Mouse (Mus musculus) midbrain, embryonic 11.5 days (tissue): ENCODE results near the gene Cstad. TPM values are rescaled to one million over a fixed set of nuclear protein-coding genes. Genes with fewer than 3 reads are reported as not detected.

ENCODE experiments used
- ATAC-seq: fragments of 200-750 bp; cut with Nextera tagmentation; 2 replicates; pipeline ENCODE4 v1.8.0; 2017; ENCODE audit warnings: moderate TSS enrichment, moderate library complexity; ENCODE audit not compliant: low FRiP score
- DNase-seq: peaks from one replicate; pipeline ENCODE4 v3.0.0; 2015; ENCODE audit warnings: low spot score; ENCODE audit errors: missing footprints
- H3K27ac ChIP-seq: fragments of 300-500 bp; sonication (generic); 2 replicates; pipeline ENCODE4 v1.5.1; 2014; ENCODE audit warnings: low read depth, low read length
- H3K27me3 ChIP-seq: fragments of 300-500 bp; sonication (generic); 2 replicates; pipeline ENCODE4 v1.6.1; 2014; ENCODE audit warnings: mild to moderate bottlenecking, low read length, moderate library complexity, mixed read lengths; ENCODE audit not compliant: control insufficient read depth, insufficient read depth
- H3K36me3 ChIP-seq: fragments of 300-500 bp; sonication (generic); 2 replicates; pipeline ENCODE4 v1.6.1; 2014; ENCODE audit warnings: mild to moderate bottlenecking, low read length, moderate library complexity, mixed read lengths; ENCODE audit not compliant: control insufficient read depth, insufficient read depth
- H3K4me1 ChIP-seq: fragments of 300-500 bp; sonication (generic); 2 replicates; pipeline ENCODE4 v1.6.1; 2014; ENCODE audit warnings: low read length; ENCODE audit not compliant: control insufficient read depth, insufficient read depth
- H3K4me2 ChIP-seq: fragments of 300-500 bp; sonication (generic); 2 replicates; pipeline ENCODE4 v1.6.1; 2014; ENCODE audit warnings: mild to moderate bottlenecking, moderate library complexity
- H3K4me3 ChIP-seq: fragments of 300-500 bp; sonication (generic); 2 replicates; pipeline ENCODE4 v1.5.1; 2014; ENCODE audit warnings: low read depth, low read length
- H3K9ac ChIP-seq: fragments of 300-500 bp; sonication (generic); 2 replicates; pipeline ENCODE4 v1.6.1; 2014; ENCODE audit warnings: low read length
- H3K9me3 ChIP-seq: fragments of 300-500 bp; sonication (generic); 2 replicates; pipeline ENCODE4 v1.6.1; 2016; ENCODE audit warnings: low read length; ENCODE audit not compliant: control insufficient read depth
- WGBS: fragments of 180-500 bp; shearing (Covaris S2); extraction: QIAGEN DNeasy Blood & Tissue Kit; methylation state at CpG from one replicate; pipeline ENCODE4 v1.1.7; 2014; 5-methylcytosine and 5-hydroxymethylcytosine counted together
- polyA plus RNA-seq: library from polyadenylated mRNA; unstranded; fragments of >200 nt; fragmentation: Nextera tagmentation; extraction: Ambion mirVana; gene quantifications from 2 replicates; pipeline ENCODE4 v1.2.1, GENCODE M21; 2014

The Cstad gene
- polyA plus RNA-seq, result 0.21 and 0.74 TPM in 2 replicates

DNA sequence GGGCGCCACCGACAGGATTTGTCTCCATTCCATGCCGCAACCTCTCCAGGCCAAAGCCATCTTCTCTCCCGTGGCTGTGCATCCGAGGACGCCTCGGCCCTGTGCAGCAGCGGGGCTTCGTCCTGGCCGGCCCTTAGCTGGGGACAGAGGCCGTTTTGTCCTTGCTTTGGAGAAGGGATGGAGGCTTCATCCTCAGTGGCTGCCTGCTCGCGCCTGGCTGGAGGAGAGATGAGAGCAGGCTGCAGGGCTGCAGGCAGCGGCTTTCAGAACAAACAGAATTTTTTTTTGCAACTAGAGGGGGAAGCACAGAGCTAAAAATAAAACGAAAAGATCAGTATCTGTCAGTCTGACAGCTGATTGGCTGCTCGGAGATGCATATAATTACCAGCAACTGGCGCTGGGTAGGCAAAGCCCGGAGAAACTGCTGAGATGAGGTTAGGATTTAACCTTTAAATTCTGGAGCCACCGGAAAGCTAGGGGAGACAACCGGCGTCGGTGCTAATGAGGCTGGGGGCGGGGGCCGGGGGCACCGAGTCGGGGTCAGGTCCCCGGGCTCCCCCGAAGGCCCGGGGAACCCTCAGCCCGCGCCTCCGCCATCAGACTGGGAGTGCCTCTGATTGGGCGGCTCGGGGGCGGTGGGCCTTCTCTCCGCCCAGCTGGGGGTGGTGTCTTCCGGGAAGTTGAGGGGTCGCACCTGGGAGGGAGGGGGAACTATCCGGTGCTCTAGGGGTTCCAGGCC, at the start of gene Cstad:
Gene Cstad, plus strand, starts transcription at position 400 of the 739 bp plus-strand sequence.
- peak within 1 kb of the TSS; percentile 62 for H3K9ac ChIP-seq
- DNase-seq, result peak; percentile 98
- H3K36me3 ChIP-seq, result no peaks in the 10 kb centered on the region
- H3K4me1 ChIP-seq, result peaks cover 16% of the 10 kb centered on the region
- ATAC-seq, result peak; percentile 83
- peak within 1 kb of the TSS; percentile 46 for H3K4me2 ChIP-seq
- WGBS, result under 1% methylated on average over 36 of the region's 39 CpGs
- peak within 1 kb of the TSS; percentile 45 for H3K4me3 ChIP-seq
- H3K27me3 ChIP-seq, result no peaks in the 10 kb centered on the region
- peak within 1 kb of the TSS; percentile 92 for H3K27ac ChIP-seq
- no peaks in the 10 kb centered on the region for H3K9me3 ChIP-seq

DNA sequence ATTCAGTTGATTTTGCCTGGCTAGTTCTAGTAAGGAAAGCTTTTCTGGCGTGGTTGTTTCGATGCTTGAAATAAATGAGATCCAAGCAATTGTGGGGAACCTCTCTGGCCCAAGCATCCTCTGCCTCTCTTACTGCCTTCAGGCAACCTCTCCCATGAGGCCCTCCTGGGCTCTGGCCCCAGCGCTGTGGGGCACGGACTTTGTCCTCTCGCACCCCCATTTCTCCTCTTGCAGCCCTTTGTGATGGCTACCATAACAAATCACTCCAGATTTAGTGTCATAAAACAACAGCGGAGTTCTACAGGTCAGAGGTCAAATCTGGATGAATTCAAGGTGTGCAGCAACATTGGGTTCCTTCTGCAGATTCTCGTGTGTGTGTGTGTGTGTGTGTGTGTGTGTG, 49.1 kb upstream of the Cstad start:
- Histone ChIP-seq H3K27me3 (no peaks in the 10 kb centered on the region), H3K36me3 (no peaks in the 10 kb centered on the region), H3K27ac (no peak overlapping the region), H3K9ac (peak overlapping the region; percentile 14; the same call in 1 of the 2 replicates), H3K4me2 (no peak overlapping the region), H3K4me1 (peaks cover 20% of the 10 kb centered on the region), H3K9me3 (no peaks in the 10 kb centered on the region), H3K4me3 (no peak overlapping the region)
- 64% methylated on average over 7 of the region's 7 CpGs for WGBS
- DNase-seq, result peak; percentile 88
- ATAC-seq, result no peak

DNA sequence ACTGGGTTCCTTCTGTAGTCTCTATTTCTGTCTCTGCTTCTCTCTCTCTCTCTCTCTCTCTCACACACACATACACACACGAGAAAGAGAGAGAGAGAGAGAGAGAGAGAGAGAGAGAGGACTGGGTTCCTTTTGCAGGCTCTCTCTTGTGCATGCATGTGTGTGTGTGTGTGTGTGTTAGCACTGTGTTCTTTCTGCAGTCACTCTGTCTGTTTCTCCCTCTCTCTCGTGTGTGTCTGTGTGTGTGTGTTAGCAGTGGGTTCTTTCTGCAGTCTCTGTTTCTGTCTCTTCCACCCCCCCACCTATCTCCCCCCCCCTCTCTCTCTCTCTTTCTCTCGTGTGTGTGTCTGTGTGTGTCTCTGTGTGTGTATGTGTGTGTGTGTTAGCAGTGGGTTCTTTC, 48.6 kb upstream of the Cstad start:
- Histone ChIP-seq H3K4me1 (peaks cover 19% of the 10 kb centered on the region), H3K4me3 (no peak overlapping the region), H3K9me3 (no peaks in the 10 kb centered on the region), H3K4me2 (no peak overlapping the region), H3K27me3 (no peaks in the 10 kb centered on the region), H3K36me3 (no peaks in the 10 kb centered on the region), H3K9ac (no peak overlapping the region), H3K27ac (no peak overlapping the region)
- DNase-seq (no peak), ATAC-seq (no peak)
- WGBS, result 60% methylated on average over 3 of the region's 3 CpGs

DNA sequence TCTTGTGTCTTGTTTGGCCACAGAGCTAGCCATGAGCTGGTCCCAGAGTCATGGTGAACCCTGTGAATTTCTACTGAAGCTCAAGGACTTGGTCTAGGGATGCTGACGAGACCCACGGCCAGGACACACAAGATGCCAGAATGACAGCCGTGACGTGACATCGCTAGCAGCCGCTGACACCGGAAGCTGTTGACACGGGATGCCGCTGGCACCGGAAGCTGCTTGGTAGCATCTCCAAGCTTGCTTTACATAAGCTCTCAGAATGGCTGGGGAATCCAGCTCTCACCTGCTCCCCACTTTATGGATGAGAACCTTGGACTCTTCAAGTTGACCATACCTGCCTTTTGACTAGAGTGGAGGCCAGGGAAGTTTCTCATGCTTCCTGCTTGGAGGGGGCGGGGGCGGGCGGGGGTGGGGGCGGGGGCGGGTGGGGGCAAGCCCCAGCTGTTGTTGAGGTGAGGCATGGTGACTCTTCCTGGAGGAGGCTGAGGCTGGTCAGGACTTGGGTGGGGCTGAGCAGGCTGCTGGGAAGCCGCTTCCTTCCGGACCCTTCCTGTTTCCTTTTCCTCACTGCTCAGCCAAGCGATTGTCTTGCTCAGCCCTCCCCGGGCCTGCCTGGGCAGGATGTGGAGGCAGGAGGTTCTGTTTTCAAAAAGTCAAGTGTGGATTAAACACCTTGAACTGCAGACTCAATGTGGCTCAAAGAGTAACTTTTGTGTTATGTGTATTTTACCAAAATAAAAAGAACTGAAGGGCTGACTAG, 47.2 kb upstream of the Cstad start:
- Histone ChIP-seq H3K27me3 (no peaks in the 10 kb centered on the region), H3K4me3 (no peak overlapping the region), H3K27ac (no peak overlapping the region; the same call in 1 of the 2 replicates), H3K4me1 (peaks cover 16% of the 10 kb centered on the region), H3K4me2 (no peak overlapping the region), H3K9me3 (no peaks in the 10 kb centered on the region), H3K36me3 (no peaks in the 10 kb centered on the region), H3K9ac (no peak overlapping the region)
- WGBS, result 82% methylated on average over 19 of the region's 19 CpGs
- ATAC-seq (no peak), DNase-seq (peak; percentile 84)

DNA sequence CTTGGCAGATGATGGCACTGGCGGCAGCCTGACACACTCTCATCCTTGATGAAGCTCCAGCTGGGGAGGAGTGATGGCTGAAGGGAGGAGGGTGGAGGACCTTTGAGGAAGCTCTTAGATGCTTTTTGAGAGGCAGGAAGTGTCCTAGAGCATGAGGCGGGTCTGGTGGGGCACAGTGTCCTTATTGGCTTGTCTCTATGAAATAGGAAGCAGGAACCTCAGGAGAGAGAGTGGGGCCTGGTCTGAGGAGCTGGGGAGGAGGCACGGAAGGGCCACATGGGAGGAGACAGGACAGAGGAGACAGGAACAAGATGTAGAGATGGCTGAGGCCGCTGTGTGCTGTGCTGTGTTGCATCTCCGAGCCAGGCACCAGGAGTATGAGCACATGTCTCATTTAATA, 43.3 kb upstream of the Cstad start:
- no peak overlapping the region for H3K27ac ChIP-seq
- WGBS, result 76% methylated on average over 5 of the region's 5 CpGs
- H3K27me3 ChIP-seq, result no peaks in the 10 kb centered on the region
- DNase-seq (no peak), ATAC-seq (no peak)
- H3K4me2 ChIP-seq, result no peak overlapping the region
- H3K9ac ChIP-seq, result no peak overlapping the region
- H3K36me3 ChIP-seq, result no peaks in the 10 kb centered on the region
- H3K4me3 ChIP-seq, result no peak overlapping the region
- H3K4me1 ChIP-seq, result peaks cover 5% of the 10 kb centered on the region
- H3K9me3 ChIP-seq, result no peaks in the 10 kb centered on the region

DNA sequence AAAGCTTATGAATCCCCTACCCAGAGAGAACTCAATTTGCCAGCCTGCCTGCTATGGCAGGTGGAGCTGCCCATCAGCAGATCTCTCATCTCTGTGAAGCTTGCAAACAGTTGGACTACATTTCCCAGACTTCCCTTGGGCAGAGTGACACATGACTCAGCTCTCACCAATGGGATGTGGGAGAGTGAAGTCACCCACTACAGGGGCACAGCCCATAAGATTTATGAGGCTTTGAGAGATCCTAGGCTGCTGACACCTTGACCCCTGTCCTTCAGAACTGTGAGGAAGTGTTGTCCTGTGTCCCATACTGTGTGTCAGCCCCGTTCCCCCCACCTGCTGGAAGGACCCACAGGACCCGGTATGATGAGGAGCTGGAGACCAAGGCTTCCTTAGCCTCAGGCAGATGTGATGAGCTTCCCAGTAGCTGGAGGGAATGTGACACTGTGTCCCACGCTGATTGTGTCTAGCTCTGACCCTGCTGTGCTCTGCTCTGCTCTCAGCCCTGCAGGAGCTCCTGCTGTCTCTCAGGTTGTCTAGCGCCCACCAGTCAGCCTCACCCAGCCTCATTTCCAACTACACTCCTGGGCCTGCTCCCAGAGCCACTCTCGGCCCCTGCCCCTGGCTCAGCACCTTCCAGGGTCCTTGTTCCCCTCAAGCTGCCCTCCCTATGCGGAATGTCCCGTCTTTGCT, 40.8 kb upstream of the Cstad start:
- DNase-seq (peak; percentile 89), ATAC-seq (peak; percentile 91)
- Histone ChIP-seq H3K9ac (no peak overlapping the region; the same call in 1 of the 2 replicates), H3K9me3 (no peaks in the 10 kb centered on the region), H3K27me3 (no peaks in the 10 kb centered on the region), H3K4me1 (no peaks in the 10 kb centered on the region), H3K4me3 (no peak overlapping the region), H3K4me2 (0 out of 2 replicates have a peak overlapping the region, but pooled peaks have one; percentile 12), H3K36me3 (no peaks in the 10 kb centered on the region), H3K27ac (no peak overlapping the region)
- WGBS, result 58% methylated on average over 7 of the region's 7 CpGs

DNA sequence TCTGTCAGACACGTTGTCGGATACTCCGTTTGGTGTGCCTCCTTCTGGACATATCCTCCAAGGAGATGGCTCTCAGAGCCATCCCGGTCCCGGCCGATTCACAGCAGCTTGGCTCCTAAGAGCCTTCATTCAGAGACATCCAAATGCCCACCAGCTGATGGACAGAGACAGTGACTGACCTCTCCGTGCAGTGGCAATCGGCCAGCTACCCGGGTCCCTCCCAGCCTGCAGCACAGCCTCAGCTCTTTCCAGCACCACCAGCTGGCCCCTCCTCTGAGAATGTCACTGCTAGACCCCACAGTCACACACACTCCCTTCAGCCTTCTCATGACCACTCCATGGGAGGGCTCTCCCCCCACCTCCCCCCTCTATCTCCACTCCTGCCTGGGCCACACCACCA, 39.6 kb upstream of the Cstad start:
- no peak overlapping the region for H3K27ac ChIP-seq
- H3K27me3 ChIP-seq, result no peaks in the 10 kb centered on the region
- DNase-seq, result no peak

DNA sequence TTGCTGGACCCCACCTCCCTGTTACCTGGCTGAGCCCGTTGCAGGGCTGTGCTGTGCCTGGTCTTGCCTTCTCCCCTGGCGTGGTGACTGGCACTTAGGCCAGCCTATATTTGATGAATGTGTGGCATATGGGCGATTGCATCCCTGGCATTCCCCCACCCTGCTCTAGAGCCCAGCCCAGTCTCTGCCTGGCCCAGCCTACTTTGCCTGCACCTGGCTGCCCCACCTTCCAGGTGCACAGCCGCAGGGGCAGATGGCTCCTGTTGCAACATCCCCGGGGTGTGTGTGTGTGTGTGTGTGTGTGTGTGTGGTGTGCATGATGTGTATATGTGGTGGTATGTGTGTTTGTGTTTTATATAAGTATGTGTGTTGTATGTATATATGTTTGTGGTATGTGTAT, 38.3 kb upstream of the Cstad start:
- H3K36me3 ChIP-seq, result no peaks in the 10 kb centered on the region
- 94% methylated on average over 5 of the region's 5 CpGs for WGBS
- no peak for DNase-seq
- H3K4me1 ChIP-seq, result no peaks in the 10 kb centered on the region
- no peak for ATAC-seq
- H3K9ac ChIP-seq, result no peak overlapping the region
- no peak overlapping the region for H3K27ac ChIP-seq
- H3K4me2 ChIP-seq, result no peak overlapping the region
- H3K27me3 ChIP-seq, result no peaks in the 10 kb centered on the region
- H3K4me3 ChIP-seq, result no peak overlapping the region
- H3K9me3 ChIP-seq, result no peaks in the 10 kb centered on the region

More for the DNA sequence above, 39.6 kb upstream of the Cstad start:
- Histone ChIP-seq H3K4me2 (no peak overlapping the region), H3K36me3 (no peaks in the 10 kb centered on the region), H3K4me1 (no peaks in the 10 kb centered on the region), H3K4me3 (no peak overlapping the region), H3K9ac (no peak overlapping the region), H3K9me3 (no peaks in the 10 kb centered on the region)
- no peak for ATAC-seq
- WGBS, result 84% methylated on average over 9 of the region's 9 CpGs

DNA sequence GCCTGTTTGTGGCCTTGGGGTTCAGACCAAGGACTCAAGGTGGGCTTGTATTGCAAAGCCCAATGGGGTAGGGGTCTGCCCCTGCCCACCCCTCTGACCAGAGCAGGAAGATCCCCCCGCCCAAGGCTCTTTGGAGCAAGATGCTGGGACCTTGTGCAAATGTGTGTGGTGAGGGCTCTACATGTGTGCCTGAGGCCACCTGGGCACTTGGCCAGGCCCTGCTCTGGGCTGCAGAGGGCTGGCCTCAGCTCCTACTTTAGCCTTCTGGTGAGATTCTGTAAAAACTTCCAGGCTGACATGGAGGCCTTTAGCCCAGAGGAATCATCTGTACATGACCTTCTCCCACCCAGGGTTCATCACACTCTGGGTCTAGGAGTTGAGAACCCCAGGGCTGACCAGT, 35.3 kb upstream of the Cstad start:
- Histone ChIP-seq H3K9ac (no peak overlapping the region), H3K4me3 (no peak overlapping the region), H3K27ac (no peak overlapping the region), H3K36me3 (no peaks in the 10 kb centered on the region), H3K4me1 (no peaks in the 10 kb centered on the region), H3K9me3 (no peaks in the 10 kb centered on the region), H3K27me3 (no peaks in the 10 kb centered on the region), H3K4me2 (no peak overlapping the region)
- DNase-seq (no peak), ATAC-seq (no peak)
- WGBS, result 100% methylated on average over 1 of the region's 1 CpGs
